Mouse (Mus musculus) bone marrow macrophage, adult 2 months (primary cell): ENCODE measurements at regions not wholly inside any gene's neighbourhood (a gene's known extent, or its start where the extent isn't known, plus 50 kb on each side); places are given as distances from the start of the nearest gene placed in this dataset.

Source experiments
- H3K27ac ChIP-seq: 2 replicates; pipeline ENCODE4 v1.5.1; 2012; ENCODE audit warnings: low read depth, low read length; ENCODE audit not compliant: insufficient read depth
- H3K4me1 ChIP-seq: 2 replicates; pipeline ENCODE4 v1.6.1; 2012; ENCODE audit warnings: low read length; ENCODE audit not compliant: control insufficient read depth, insufficient read depth
- H3K4me3 ChIP-seq: 2 replicates; pipeline ENCODE4 v1.5.1; 2012; ENCODE audit warnings: mild to moderate bottlenecking, low read length, moderate library complexity; ENCODE audit not compliant: insufficient read depth
- CTCF ChIP-seq: IDR thresholded peaks from 2 replicates; pipeline ENCODE4 v1.5.1; 2012; ENCODE audit warnings: low read depth, mild to moderate bottlenecking, low read length, moderate library complexity
- POLR2A ChIP-seq: IDR thresholded peaks from 2 replicates; pipeline ENCODE4 v1.6.1; 2012; ENCODE audit warnings: mild to moderate bottlenecking, low read depth, low read length, borderline replicate concordance

GRCm38 (mm10) chr16:74637638-74638037 is 226.0 kb upstream of the Robo2 start:
- TF ChIP-seq POLR2A (no peak), CTCF (no peak)
- Histone ChIP-seq H3K4me1 (no peaks in the 10 kb centered on the region), H3K4me3 (no peak overlapping the region), H3K27ac (no peak overlapping the region)

GRCm38 (mm10) chr16:74625783-74626182 is 214.2 kb upstream of the Robo2 start:
- Histone ChIP-seq H3K27ac (no peak overlapping the region), H3K4me1 (no peaks in the 10 kb centered on the region), H3K4me3 (no peak overlapping the region)
- TF ChIP-seq POLR2A: no peak
- TF ChIP-seq CTCF: no peak

GRCm38 (mm10) chr16:74612072-74612471 is 200.4 kb upstream of the Robo2 start:
- TF ChIP-seq POLR2A: no peak
- no peak for TF ChIP-seq CTCF
- H3K4me3 ChIP-seq: no peak overlapping the region
- no peak overlapping the region for H3K27ac ChIP-seq
- H3K4me1 ChIP-seq: no peaks in the 10 kb centered on the region

- Histone ChIP-seq H3K4me1 (no peaks in the 10 kb centered on the region), H3K4me3 (no peak overlapping the region), H3K27ac (no peak overlapping the region)
- no peak for TF ChIP-seq POLR2A
- no peak for TF ChIP-seq CTCF
These were observed 197.9 kb upstream of the Robo2 start for GRCm38 (mm10) chr16:74609564-74609963.

- Histone ChIP-seq H3K27ac (no peak overlapping the region), H3K4me3 (no peak overlapping the region), H3K4me1 (no peaks in the 10 kb centered on the region)
- TF ChIP-seq CTCF (no peak), POLR2A (no peak)
These were observed 186.7 kb upstream of the Robo2 start for GRCm38 (mm10) chr16:74598361-74598760.

- TF ChIP-seq POLR2A (no peak), CTCF (no peak)
- Histone ChIP-seq H3K27ac (no peak overlapping the region), H3K4me1 (no peaks in the 10 kb centered on the region), H3K4me3 (no peak overlapping the region)
These were observed 186.2 kb upstream of the Robo2 start for GRCm38 (mm10) chr16:74597735-74598340.

GRCm38 (mm10) chr16:74591896-74592295 is 180.3 kb upstream of the Robo2 start:
- no peak overlapping the region for H3K27ac ChIP-seq
- TF ChIP-seq CTCF (no peak), POLR2A (no peak)
- H3K4me3 ChIP-seq: no peak overlapping the region
- no peaks in the 10 kb centered on the region for H3K4me1 ChIP-seq

- H3K4me3 ChIP-seq: no peak overlapping the region
- no peak overlapping the region for H3K27ac ChIP-seq
- H3K4me1 ChIP-seq: no peaks in the 10 kb centered on the region
- no peak for TF ChIP-seq POLR2A
- TF ChIP-seq CTCF: no peak
These were observed 171.2 kb upstream of the Robo2 start for GRCm38 (mm10) chr16:74582645-74583423.

- Histone ChIP-seq H3K4me1 (no peaks in the 10 kb centered on the region), H3K27ac (no peak overlapping the region), H3K4me3 (no peak overlapping the region)
- no peak for TF ChIP-seq CTCF
- TF ChIP-seq POLR2A: no peak
These were observed 136.7 kb upstream of the Robo2 start for GRCm38 (mm10) chr16:74548374-74548773.

GRCm38 (mm10) chr16:74530531-74530930 is 118.9 kb upstream of the Robo2 start:
- Histone ChIP-seq H3K4me3 (no peak overlapping the region), H3K27ac (no peak overlapping the region), H3K4me1 (peaks cover 8% of the 10 kb centered on the region)
- TF ChIP-seq POLR2A (no peak), CTCF (no peak)
